Mouse (Mus musculus) common myeloid progenitor, adult 5-6 weeks (primary cell): ENCODE results near the gene 4922502D21Rik. TPM values are rescaled to one million over a fixed set of nuclear protein-coding genes. Genes with fewer than 3 reads are reported as not detected.
"Not testable (repeated sequence)": the region's sequence is repeated elsewhere in the genome, so short reads cannot be mapped to it uniquely, and the experiment has no call there.

Experiments
- ATAC-seq: replicated peaks from 2 replicates; pipeline ENCODE4 v1.8.0; 2016; ENCODE audit warnings: low read depth, mild to moderate bottlenecking, moderate TSS enrichment, inconsistent platforms; ENCODE audit not compliant: poor library complexity, severe bottlenecking
- total RNA-seq: library from RNA; stranded (forward); fragments of 200-1000, 187-1606 nt; gene quantifications from 2 replicates; pipeline ENCODE4 v1.2.3, GENCODE M21; 2017

The 4922502D21Rik gene
- 0.14 TPM in 1 of 2 replicates, not detected in the other for total RNA-seq

DNA sequence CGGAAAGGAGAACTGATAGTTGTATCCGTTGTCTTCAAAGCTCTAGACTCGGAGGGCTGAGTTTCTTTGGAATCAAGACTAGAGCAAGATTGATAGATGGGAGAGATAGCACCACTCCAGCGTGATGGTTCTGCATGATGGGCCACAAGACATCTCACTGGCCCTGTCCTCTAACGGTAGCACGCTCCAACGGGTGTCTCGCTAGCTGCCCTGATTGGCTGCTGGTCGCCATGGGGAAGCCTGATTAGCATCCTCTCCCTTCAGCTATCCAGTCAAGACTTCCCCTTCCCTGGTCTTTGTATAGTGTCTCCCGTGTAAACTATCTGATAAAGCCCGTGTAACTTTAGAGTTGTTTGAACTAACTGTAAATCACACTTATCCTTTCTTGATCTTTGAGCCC is at the start of gene 4922502D21Rik:
TSS of gene 4922502D21Rik (minus strand) at position 187 of the 400 bp plus-strand sequence.
- ATAC-seq, result no peak

- no peak for ATAC-seq
Measured at GRCm38 (mm10) chr6:129380454-129380853, 48.9 kb upstream of the 4922502D21Rik start.

DNA sequence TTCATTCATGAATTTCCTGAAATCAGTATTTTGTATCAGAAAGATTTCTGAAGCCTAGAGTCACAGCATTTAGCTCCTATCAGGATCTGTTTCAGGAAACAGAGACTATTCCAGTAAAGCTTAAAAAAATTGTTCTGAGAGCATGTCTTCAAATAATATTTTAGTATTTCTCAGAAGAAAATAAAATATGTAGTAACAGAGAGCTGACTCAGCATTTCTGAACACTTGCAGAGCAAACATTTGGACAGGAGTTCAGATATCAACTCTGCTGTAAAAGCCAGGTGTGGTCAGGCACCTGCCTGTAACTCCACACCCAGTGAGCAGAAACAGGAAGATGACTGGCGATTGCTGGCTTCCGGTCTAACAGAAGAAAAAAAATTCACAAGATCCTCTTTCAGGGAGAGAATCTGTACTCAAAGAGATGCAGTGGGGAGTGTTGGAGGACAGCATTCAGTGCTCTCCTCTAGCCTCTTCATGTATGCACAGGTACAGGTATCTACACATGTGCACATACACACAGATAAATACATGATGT is 43.4 kb upstream of the 4922502D21Rik start:
- peak; percentile 79 for ATAC-seq

- 0 out of 2 replicates have a peak, but pooled peaks have one; percentile 30 for ATAC-seq
Measured at GRCm38 (mm10) chr6:129369374-129370132, 38.0 kb upstream of the 4922502D21Rik start.

DNA sequence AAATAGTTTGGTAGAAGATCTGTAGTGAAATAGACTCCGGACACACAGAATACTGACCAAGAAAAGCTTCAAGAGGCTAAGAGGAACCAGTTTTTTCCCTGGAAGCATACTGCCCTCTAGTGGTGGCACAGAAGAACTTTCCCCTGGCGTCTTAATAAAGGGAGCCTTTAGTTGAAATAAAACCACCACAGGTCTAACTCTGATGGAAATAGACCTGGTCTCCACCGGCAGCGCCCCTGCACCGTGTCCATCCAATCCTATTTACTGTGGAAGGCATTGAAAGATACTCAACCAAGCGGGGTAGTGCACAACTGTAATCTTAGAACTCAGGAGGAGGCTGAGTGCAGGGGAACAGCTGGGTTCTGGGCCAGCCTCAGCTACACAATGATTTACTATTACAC is 34.4 kb upstream of the 4922502D21Rik start:
- ATAC-seq, result peak; percentile 83

- ATAC-seq, result no peak
Measured at GRCm38 (mm10) chr6:129363942-129364341, 32.3 kb upstream of the 4922502D21Rik start.

DNA sequence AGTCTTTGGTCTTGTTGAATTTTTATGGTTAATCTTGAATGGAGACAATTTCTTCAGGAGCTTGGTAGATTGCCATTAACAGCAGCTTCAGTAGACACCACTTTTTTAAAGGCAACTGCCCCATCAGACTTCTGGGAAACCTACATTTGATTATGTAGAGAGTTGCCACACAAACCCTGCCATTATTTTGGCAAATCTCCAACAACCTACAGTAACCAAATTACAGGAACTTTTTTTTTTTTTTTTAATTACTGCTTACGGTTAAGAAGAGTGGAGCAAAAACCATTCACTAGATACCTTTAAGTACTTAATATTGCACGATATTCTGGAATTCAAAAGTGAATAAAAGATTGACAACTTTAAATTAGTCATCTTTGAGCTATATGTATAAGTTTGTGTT is 27.9 kb upstream of the 4922502D21Rik start:
- ATAC-seq, result no peak

- no peak for ATAC-seq
Measured at GRCm38 (mm10) chr6:129356430-129356829, 24.8 kb upstream of the 4922502D21Rik start.

- peak; percentile 80 for ATAC-seq
Measured at GRCm38 (mm10) chr6:129355774-129356173, 24.2 kb upstream of the 4922502D21Rik start.

DNA sequence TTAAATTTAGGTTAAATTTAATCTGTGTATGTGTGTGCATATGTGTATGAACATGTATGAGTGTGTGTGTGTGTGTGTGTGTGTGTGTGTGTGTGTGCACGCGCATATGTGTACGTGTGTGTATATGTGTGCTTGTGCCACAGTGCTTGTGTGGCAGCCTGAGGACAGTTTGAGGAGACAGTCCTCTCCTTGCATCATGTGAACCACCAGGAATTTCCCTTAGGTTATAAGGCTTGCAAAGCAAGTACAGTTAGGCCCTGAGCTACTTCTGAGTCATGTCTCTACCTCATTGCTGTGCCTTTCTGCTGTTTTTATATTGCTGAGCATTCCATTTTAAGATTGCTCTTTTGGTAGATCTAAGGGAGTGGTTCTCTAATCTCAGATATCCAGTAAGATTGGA is 19.5 kb upstream of the 4922502D21Rik start:
- no peak for ATAC-seq

DNA sequence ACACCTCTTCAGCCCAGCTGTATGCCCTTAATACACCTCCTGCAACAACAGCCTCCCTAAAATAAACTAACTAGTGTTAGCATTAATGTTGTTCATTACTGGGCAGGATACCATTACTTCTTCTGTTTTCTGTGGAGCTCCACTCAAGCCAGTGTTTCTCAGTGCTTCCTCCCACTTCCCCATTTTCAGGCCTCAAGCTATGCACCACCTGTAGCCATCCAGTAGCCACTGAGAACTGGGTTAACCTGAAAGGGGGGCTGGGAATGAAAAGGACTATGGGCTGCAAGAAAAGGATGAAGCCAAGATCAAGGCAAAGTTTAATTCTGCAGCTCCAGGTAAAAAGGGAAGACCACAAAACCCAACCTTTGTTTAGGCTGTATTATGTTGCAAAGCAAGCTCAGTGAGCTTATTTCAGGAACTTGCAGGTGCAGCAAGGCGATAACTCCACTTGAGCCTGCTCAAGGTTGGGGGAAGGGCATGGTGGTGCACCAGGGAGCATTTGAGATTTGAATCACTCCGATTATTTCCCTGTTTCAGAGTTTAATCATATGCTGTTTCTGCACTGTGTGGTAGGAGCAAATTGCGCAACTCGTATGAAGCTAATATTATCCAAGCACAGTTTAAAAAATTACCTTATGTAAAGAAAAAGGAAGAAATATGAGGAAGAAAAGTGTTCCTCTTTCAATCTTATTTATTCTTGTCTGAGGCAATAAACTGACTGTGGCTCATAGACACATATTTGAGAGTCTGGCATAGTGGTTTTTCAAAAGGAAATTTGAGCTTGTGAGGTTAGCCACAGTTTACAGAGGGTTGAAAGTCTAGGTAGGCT is 18.1 kb upstream of the 4922502D21Rik start:
- peak; percentile 91 for ATAC-seq

DNA sequence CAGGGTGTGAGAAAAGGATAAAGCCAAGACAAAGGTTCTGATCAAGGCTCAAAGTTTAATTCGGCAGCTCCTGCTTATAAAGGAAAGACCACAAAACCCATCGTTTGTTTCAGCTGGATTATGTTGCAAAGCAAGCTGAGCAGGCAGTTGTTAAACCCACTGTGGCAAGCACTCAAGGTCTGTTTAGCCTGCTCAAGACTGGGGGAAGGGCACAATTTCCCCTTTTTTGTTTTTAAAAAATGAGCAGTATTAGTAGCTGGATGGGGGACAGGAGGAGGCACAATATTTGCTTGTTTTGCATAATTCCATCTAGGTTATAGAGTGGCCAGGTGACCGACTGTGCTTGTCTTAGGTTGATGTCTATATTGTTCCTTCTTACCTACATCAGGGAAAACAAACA is 12.8 kb upstream of the 4922502D21Rik start:
- ATAC-seq, result peak; percentile 52; the same call in 1 of the 2 replicates

DNA sequence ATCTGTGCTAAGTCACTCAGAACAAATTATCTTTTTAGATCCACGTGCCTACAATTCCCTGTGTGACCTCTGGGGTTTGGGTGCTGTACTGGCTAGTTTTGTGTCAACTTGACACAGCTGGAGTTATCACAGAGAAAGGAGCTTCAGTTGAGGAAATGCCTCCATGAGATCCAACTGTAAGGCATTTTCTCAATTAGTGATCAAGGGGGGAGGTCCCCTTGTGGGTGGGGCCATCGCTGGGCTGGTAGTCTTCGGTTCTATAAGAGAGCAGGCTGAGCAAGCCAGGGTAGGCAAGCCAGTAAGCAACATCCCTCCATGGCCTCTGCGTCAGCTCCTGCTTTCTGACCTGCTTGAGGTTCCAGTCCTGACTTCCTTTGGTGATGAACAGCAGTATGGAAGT is 10.8 kb upstream of the 4922502D21Rik start, which contains the start of gene Clec12a:
TSS of gene Clec12a (plus strand) at position 301 of the 400 bp plus-strand sequence.
- not testable (repeated sequence) for ATAC-seq

DNA sequence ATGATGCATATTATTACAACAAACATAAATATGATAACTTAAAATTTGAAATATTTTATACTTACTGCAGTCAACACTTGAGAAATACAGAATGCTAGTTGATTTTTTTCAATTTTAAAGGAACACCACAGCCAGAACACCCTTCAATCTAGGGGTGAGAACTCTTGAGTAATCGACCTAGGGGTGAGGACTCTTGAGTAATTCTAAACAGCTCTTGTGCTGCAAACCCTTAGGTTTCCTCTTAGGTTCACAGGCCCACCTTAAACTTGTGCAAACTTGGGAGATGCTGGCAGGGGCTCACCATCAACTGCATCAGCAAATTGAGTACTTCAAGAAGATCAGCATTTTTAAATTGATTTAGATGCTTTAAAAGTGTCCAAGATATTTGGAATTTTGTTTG is 6.2 kb upstream of the 4922502D21Rik start:
- ATAC-seq, result no peak

- peak; percentile 99 for ATAC-seq
Measured at GRCm38 (mm10) chr6:129333674-129334078, 2.1 kb upstream of the 4922502D21Rik start.

DNA sequence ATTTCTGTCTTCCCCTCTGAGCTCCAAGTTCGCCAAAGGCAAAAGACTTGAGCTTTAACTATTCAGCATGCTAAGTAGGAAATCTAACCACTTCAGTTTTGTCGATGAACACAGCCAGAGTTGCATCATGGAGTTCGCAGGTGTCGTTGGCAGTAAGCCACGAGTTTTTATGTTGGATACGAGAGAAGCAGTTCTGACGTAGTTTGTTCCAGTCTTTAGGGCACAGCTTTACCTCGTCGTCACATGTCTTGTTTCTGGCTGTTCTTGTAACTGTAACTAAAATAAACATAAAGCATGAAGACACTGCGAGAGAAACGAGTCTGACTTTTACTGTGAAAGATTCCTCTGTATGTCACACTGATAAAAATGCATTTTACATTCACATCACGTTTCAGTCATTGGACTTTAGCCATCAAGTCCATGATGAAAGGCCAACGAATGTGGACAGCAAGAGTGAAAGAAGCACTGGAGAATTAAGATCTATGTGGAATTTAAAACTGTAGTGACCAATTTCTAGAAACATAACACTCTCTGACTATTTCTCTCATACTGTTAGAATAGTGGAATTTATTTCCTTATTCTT is 4.9 kb downstream of the 4922502D21Rik start:
- ATAC-seq, result peak; percentile 43

GRCm38 (mm10) chr6:129326016-129326415 is 5.6 kb downstream of the 4922502D21Rik start:
- ATAC-seq, result peak; percentile 82

- ATAC-seq, result no peak
Measured at GRCm38 (mm10) chr6:129319331-129319730, 12.3 kb downstream of the 4922502D21Rik start.

GRCm38 (mm10) chr6:129318395-129318794 is 13.2 kb downstream of the 4922502D21Rik start:
- no peak for ATAC-seq

- 0 out of 2 replicates have a peak, but pooled peaks have one; percentile 4 for ATAC-seq
Measured at GRCm38 (mm10) chr6:129316463-129316862, 15.1 kb downstream of the 4922502D21Rik start.
